In the genomic region with DNA sequence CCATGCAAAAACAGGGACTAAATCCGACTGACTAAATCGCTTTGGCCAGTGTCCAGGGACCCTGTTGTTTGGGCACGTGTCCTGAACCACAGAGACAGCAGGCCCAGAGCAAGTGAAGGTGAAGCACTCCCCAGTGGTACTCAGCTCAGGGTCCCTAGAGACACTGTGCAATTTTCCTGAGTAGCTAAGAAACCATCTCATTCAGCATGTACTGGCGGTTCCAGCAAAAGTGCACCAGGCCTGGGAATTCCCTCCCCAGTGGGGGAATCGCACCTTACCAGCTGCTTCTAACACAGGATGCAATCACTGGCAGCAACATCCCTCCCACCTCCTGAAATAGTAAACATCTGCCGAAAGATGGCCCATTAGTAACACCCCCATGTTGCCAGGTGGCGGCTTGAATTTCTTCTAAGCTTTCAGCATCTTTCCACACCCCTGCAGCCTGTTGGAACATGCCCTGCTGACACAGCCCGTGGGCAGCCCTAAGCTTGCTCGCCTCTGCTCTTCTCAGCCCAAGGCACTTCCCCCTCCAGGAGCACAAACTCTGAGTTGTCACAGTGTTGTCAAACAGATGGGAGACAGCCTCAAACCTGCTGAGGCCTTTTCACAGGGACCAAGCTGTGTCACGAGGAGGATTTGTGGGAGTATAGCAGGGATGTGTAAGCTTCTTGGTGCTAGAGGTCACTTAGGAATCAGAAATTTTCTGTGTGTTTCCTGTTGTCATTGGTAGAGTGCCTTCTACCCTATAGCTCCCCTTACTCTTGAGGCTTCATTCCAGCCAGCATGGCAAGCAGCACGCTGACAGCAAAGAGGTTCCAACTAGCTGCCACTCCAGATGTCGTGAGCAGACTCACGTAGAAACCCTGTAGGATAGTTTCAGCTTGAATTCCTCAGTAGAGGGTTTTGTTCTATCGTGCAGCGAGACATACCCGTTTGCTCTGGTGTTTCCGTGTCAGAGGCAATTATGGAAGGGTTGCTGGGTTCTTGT, we compare ENCODE assay signal across 9 mouse cellular contexts.
DNase-seq lines count a peak whose midpoint lies in the region; ATAC-seq and TF ChIP-seq lines count a peak whose summit lies in the region.
"Had no signal": no experiment of that assay in that cellular context is flagged by ENCODE, and none has a peak within 500 bp of the region (broad histone marks: within the 10 kb centered on the region; RNA-seq: fewer than 3 reads in every experiment).

No protein-coding gene starts in this region.

- no peaks in the 10 kb centered on the region for H3K9me3 ChIP-seq in lung, embryonic 14.5 days (ENCODE audit: low read depth, low read length)
- no peaks in the 10 kb centered on the region for H3K9me3 ChIP-seq in lung, postnatal 0 days (ENCODE audit: low read length)
- no peaks in the 10 kb centered on the region for H3K9me3 ChIP-seq in embryonic facial prominence, embryonic 15.5 days (replicated peaks)
- H3K9me3 ChIP-seq: heart, embryonic 13.5 days had no signal

- H3K27ac ChIP-seq in lung, embryonic 14.5 days (ENCODE audit: low read depth) = no peak overlapping the region
- no peak overlapping the region for H3K27ac ChIP-seq in lung, postnatal 0 days (ENCODE audit: low read length)
- H3K27ac ChIP-seq in embryonic facial prominence, embryonic 15.5 days (replicated peaks) = peak overlapping the region; percentile 44
- H3K27ac ChIP-seq: heart, embryonic 13.5 days; macrophage had no signal

- TF ChIP-seq CTCF in lung, embryonic 14.5 days (IDR thresholded peaks at IDR 0.05; ENCODE audit: low read depth) = no peak
- no peak for TF ChIP-seq CTCF in lung, postnatal 0 days (IDR thresholded peaks at IDR 0.05)

- no peaks in the 10 kb centered on the region for H3K27me3 ChIP-seq in lung, embryonic 14.5 days (ENCODE audit: insufficient read depth, low read length)
- H3K27me3 ChIP-seq in lung, postnatal 0 days (replicated peaks; ENCODE audit: insufficient read depth, low read length) = no peaks in the 10 kb centered on the region
- no peaks in the 10 kb centered on the region for H3K27me3 ChIP-seq in embryonic facial prominence, embryonic 15.5 days
- H3K27me3 ChIP-seq: heart, embryonic 13.5 days had no signal

- H3K36me3 ChIP-seq in lung, embryonic 14.5 days (ENCODE audit: insufficient read depth) = no peaks in the 10 kb centered on the region
- no peaks in the 10 kb centered on the region for H3K36me3 ChIP-seq in lung, postnatal 0 days (ENCODE audit: insufficient read depth, low read length)
- no peaks in the 10 kb centered on the region for H3K36me3 ChIP-seq in embryonic facial prominence, embryonic 15.5 days
- H3K36me3 ChIP-seq: heart, embryonic 13.5 days had no signal

- 35% methylated on average over 17 of the region's 17 CpGs for WGBS in lung, embryonic 14.5 days
- WGBS in lung, postnatal 0 days = 38% methylated on average over 17 of the region's 17 CpGs
- WGBS in embryonic facial prominence, embryonic 15.5 days = 23% methylated on average over 17 of the region's 17 CpGs

- no peak for TF ChIP-seq EP300 in lung, postnatal 0 days (IDR thresholded peaks at IDR 0.05)

- ATAC-seq in lung, embryonic 14.5 days (ENCODE audit: insufficient read depth) = 0 out of 2 replicates have a peak, but pooled peaks have one; percentile 52
- ATAC-seq in lung, postnatal 0 days = no peak
- peak; percentile 80 for ATAC-seq in embryonic facial prominence, embryonic 15.5 days (ENCODE audit: insufficient number of reproducible peaks, low FRiP score, low TSS enrichment, low read depth)

- no peak overlapping the region for H3K4me2 ChIP-seq in lung, embryonic 14.5 days
- H3K4me2 ChIP-seq in lung, postnatal 0 days (replicated peaks; ENCODE audit: low read depth, low read length) = no peak overlapping the region
- H3K4me2 ChIP-seq in embryonic facial prominence, embryonic 15.5 days (replicated peaks) = no peak overlapping the region
- H3K4me2 ChIP-seq: heart, embryonic 13.5 days had no signal

- H3K9ac ChIP-seq in lung, embryonic 14.5 days = no peak overlapping the region
- H3K9ac ChIP-seq in lung, postnatal 0 days (replicated peaks; ENCODE audit: low read depth) = no peak overlapping the region
- H3K9ac ChIP-seq in embryonic facial prominence, embryonic 15.5 days = no peak overlapping the region
- H3K9ac ChIP-seq: heart, embryonic 13.5 days had no signal

- no peak overlapping the region for H3K4me3 ChIP-seq in lung, embryonic 14.5 days (ENCODE audit: low read depth, low read length)
- no peak overlapping the region for H3K4me3 ChIP-seq in lung, postnatal 0 days (ENCODE audit: low read depth, low read length)
- no peak overlapping the region for H3K4me3 ChIP-seq in embryonic facial prominence, embryonic 15.5 days (replicated peaks)
- H3K4me3 ChIP-seq: heart, embryonic 13.5 days had no signal

- no peaks in the 10 kb centered on the region for H3K4me1 ChIP-seq in lung, embryonic 14.5 days (ENCODE audit: insufficient read depth)
- H3K4me1 ChIP-seq in lung, postnatal 0 days (ENCODE audit: insufficient read depth, low read depth, low read length) = no peaks in the 10 kb centered on the region
- peaks cover 16% of the 10 kb centered on the region for H3K4me1 ChIP-seq in embryonic facial prominence, embryonic 15.5 days

- peak; percentile 13 for DNase-seq in lung, embryonic 14.5 days
- DNase-seq in lung, postnatal 0 days (ENCODE audit: low spot score) = no peak
- DNase-seq in left cerebral cortex, adult 11 months (ENCODE audit: low spot score) = peak; percentile 34
- DNase-seq in right cerebral cortex, adult 2 months (ENCODE audit: low spot score in 2 of 2) = peak; percentile 50 to 59
- DNase-seq in layer of hippocampus, adult 18-20 months (ENCODE audit: low spot score in 2 of 2) = no peak
- DNase-seq in spleen, adult 12 weeks (ENCODE audit: low spot score) = no peak

Comparison
In these comparisons a context has a peak if more than half of its experiments do, and no peak if none do; other contexts are left out.
1. DNase-seq: peak in lung, embryonic 14.5 days (single experiment), left cerebral cortex, adult 11 months (single experiment) and right cerebral cortex, adult 2 months (2 of 2); none in lung, postnatal 0 days (single experiment), layer of hippocampus, adult 18-20 months (0 of 2) and spleen, adult 12 weeks (single experiment).